In genomic region chr10:26793013-26793412, GRCm38 (mm10) we compare ENCODE assay signal across 28 mouse cellular contexts.
"Had no signal": no experiment of that assay in that cellular context is flagged by ENCODE, and none has a peak within 500 bp of the region (broad histone marks: within the 10 kb centered on the region; RNA-seq: fewer than 3 reads in every experiment).

No protein-coding gene starts in this region.

- H3K4me3 ChIP-seq: embryonic facial prominence, embryonic 10.5 days; embryonic facial prominence, embryonic 12.5 days; embryonic facial prominence, embryonic 13.5 days; embryonic facial prominence, embryonic 15.5 days; erythroblast, embryonic 14.5 days; forebrain, embryonic 10.5 days; forebrain, embryonic 12.5 days; forebrain, embryonic 13.5 days; forebrain, embryonic 15.5 days; gastrocnemius, adult 2 months had no signal

- H3K9me3 ChIP-seq: embryonic facial prominence, embryonic 10.5 days; embryonic facial prominence, embryonic 12.5 days; embryonic facial prominence, embryonic 13.5 days; embryonic facial prominence, embryonic 15.5 days; forebrain, embryonic 10.5 days; forebrain, embryonic 12.5 days; forebrain, embryonic 13.5 days; forebrain, embryonic 15.5 days had no signal

- H3K4me1 ChIP-seq: embryonic facial prominence, embryonic 10.5 days; embryonic facial prominence, embryonic 12.5 days; embryonic facial prominence, embryonic 13.5 days; forebrain, embryonic 10.5 days; forebrain, embryonic 12.5 days had no signal

- H3K36me3 ChIP-seq: embryonic facial prominence, embryonic 10.5 days; embryonic facial prominence, embryonic 12.5 days; embryonic facial prominence, embryonic 13.5 days; embryonic facial prominence, embryonic 15.5 days; forebrain, embryonic 10.5 days; forebrain, embryonic 12.5 days; forebrain, embryonic 15.5 days had no signal

- H3K27me3 ChIP-seq: embryonic facial prominence, embryonic 12.5 days; embryonic facial prominence, embryonic 13.5 days; embryonic facial prominence, embryonic 15.5 days; forebrain, embryonic 12.5 days; forebrain, embryonic 13.5 days; forebrain, embryonic 15.5 days had no signal

- H3K9ac ChIP-seq: embryonic facial prominence, embryonic 12.5 days; embryonic facial prominence, embryonic 13.5 days; embryonic facial prominence, embryonic 15.5 days; forebrain, embryonic 12.5 days; forebrain, embryonic 13.5 days; forebrain, embryonic 15.5 days; forebrain, postnatal 0 days had no signal

- H3K27ac ChIP-seq: embryonic facial prominence, embryonic 10.5 days; embryonic facial prominence, embryonic 12.5 days; embryonic facial prominence, embryonic 13.5 days; embryonic facial prominence, embryonic 15.5 days; forebrain, embryonic 10.5 days; forebrain, embryonic 12.5 days; forebrain, embryonic 13.5 days; forebrain, embryonic 15.5 days; gastrocnemius, adult 2 months had no signal

- H3K4me2 ChIP-seq: embryonic facial prominence, embryonic 12.5 days; embryonic facial prominence, embryonic 13.5 days; embryonic facial prominence, embryonic 15.5 days; forebrain, embryonic 12.5 days; forebrain, embryonic 13.5 days; forebrain, embryonic 15.5 days had no signal

- DNase-seq: cerebellum, adult 2 months; cerebellum, adult 8-10 months; cerebellum, adult 9-10 months; cerebellum, adult 9-11 months; cerebellum, postnatal 10 days; cerebellum, postnatal 14 days; cerebellum, postnatal 25 days; cerebellum, postnatal 36 days; embryo, embryonic 11 days; forebrain, postnatal 0 days; gastrocnemius, adult 2 months; gastrocnemius, postnatal 10 days; gastrocnemius, postnatal 14 days; gastrocnemius, postnatal 25 days; gastrocnemius, postnatal 36 days; heart, adult 11 months; heart, adult 18-20 months had no signal

- ATAC-seq: forebrain, embryonic 13.5 days; forebrain, embryonic 14.5 days; forebrain, embryonic 15.5 days; forebrain, embryonic 16.5 days; forebrain, postnatal 0 days had no signal
